Mouse (Mus musculus) embryonic facial prominence, embryonic 13.5 days (tissue): ENCODE measurements around the gene Gm10382. TPM values are rescaled to one million over a fixed set of nuclear protein-coding genes. Genes with fewer than 3 reads are reported as not detected.

Source experiments
- ATAC-seq: fragments of 200-750 bp; cut with Nextera tagmentation; 2 replicates; pipeline ENCODE4 v1.8.0; 2017; ENCODE audit warnings: low read depth; ENCODE audit not compliant: insufficient number of reproducible peaks, insufficient read depth, low FRiP score, low TSS enrichment
- H3K27ac ChIP-seq: fragments of 300-500 bp; sonication (generic); 2 replicates; pipeline ENCODE4 v1.5.1; 2015; ENCODE audit warnings: moderate library complexity, mild to moderate bottlenecking, inconsistent platforms
- H3K27me3 ChIP-seq: fragments of 300-500 bp; sonication (generic); 2 replicates; pipeline ENCODE4 v1.6.1; 2015; ENCODE audit warnings: mild to moderate bottlenecking, inconsistent platforms
- H3K36me3 ChIP-seq: fragments of 300-500 bp; sonication (generic); 2 replicates; pipeline ENCODE4 v1.6.1; 2015; ENCODE audit warnings: mild to moderate bottlenecking, inconsistent platforms
- H3K4me1 ChIP-seq: fragments of 300-500 bp; sonication (generic); 2 replicates; pipeline ENCODE4 v1.6.1; 2015; ENCODE audit warnings: inconsistent platforms
- H3K4me2 ChIP-seq: fragments of 300-500 bp; sonication (generic); 2 replicates; pipeline ENCODE4 v1.6.1; 2015; ENCODE audit warnings: moderate library complexity, mild to moderate bottlenecking, inconsistent platforms
- H3K4me3 ChIP-seq: fragments of 300-500 bp; sonication (generic); 2 replicates; pipeline ENCODE4 v1.5.1; 2015; ENCODE audit warnings: mild to moderate bottlenecking, inconsistent platforms
- H3K9ac ChIP-seq: fragments of 300-500 bp; sonication (generic); 2 replicates; pipeline ENCODE4 v1.6.1; 2015; ENCODE audit warnings: mild to moderate bottlenecking, inconsistent platforms
- H3K9me3 ChIP-seq: fragments of 300-500 bp; sonication (generic); 2 replicates; pipeline ENCODE4 v1.6.1; 2016; ENCODE audit warnings: inconsistent platforms
- WGBS: fragments of 180-500 bp; shearing (Covaris S2); methylation state at CpG from one replicate; pipeline ENCODE4 v1.1.7; 2015; ENCODE audit warnings: mixed read lengths; 5-methylcytosine and 5-hydroxymethylcytosine counted together
- polyA plus RNA-seq: library from polyadenylated mRNA; unstranded; fragments of >200 nt; fragmentation: Nextera tagmentation; extraction: Ambion mirVana; gene quantifications from 2 replicates; pipeline ENCODE4 v1.2.1, GENCODE M21; 2015

The Gm10382 gene
- polyA plus RNA-seq: 0.29 and 0.34 TPM in 2 replicates

GRCm38 (mm10) chr5:125389131-125389578, at the start of gene Gm10382:
TSS of gene Gm10382 (plus strand) at chr5:125389322.
- H3K9me3 ChIP-seq: no peaks in the 10 kb centered on the region
- peaks cover 45% of the 10 kb centered on the region for H3K4me1 ChIP-seq
- H3K4me2 ChIP-seq: peak within 1 kb of the TSS; percentile 95
- under 1% methylated on average over 39 of the region's 41 CpGs for WGBS
- peak within 1 kb of the TSS; percentile 94 for H3K27ac ChIP-seq
- peaks cover 18% of the 10 kb centered on the region for H3K36me3 ChIP-seq
- H3K9ac ChIP-seq: peak within 1 kb of the TSS; percentile 100
- no peaks in the 10 kb centered on the region for H3K27me3 ChIP-seq
- H3K4me3 ChIP-seq: peak within 1 kb of the TSS; percentile 100
- ATAC-seq: 0 out of 2 replicates have a peak, but pooled peaks have one; percentile 3

GRCm38 (mm10) chr5:125339851-125340531, 49.1 kb upstream of the Gm10382 start:
- H3K4me3 ChIP-seq: peak overlapping the region; percentile 66
- H3K27ac ChIP-seq: peak overlapping the region; percentile 78
- WGBS: 2% methylated on average over 25 of the region's 25 CpGs
- H3K36me3 ChIP-seq: no peaks in the 10 kb centered on the region
- H3K27me3 ChIP-seq: no peaks in the 10 kb centered on the region
- H3K9me3 ChIP-seq: no peaks in the 10 kb centered on the region
- H3K4me2 ChIP-seq: peak overlapping the region; percentile 98
- peaks cover 25% of the 10 kb centered on the region for H3K4me1 ChIP-seq
- H3K9ac ChIP-seq: peak overlapping the region; percentile 77
- ATAC-seq: no peak

DNA sequence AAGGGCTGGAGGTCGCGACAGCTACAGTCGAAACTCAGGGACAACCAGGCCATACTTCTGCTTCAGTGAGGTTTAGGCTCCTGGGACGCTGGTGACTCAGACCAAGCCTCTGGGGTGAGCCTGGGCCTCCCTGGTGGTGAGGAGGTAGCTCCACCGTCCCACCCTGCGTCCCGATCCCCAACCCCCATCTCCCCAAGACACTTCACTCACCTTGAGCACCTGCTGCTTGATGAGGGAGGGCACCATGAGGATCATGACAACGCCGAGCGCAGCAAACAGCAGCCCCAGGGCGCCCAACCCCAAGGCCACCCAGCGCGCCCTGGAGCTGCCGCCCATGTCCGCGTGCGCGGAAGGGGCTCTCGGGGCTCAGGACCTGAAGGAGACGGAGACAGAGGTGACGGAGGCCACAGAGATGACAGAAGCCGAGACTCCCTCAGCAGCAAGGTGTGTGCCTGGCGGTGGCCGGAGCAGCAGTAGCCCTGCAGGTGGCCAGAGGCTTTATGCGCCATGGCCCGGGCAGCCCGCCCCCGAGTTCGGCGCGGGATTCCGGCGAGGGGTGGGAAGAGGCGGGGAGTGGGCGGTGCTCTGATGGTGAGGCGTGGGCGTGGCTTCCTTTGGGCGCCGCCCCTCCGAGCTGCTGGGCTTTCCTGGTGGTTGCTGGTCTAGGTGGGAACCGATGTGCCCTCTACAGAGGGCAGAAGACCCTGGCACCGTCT, 48.4 kb upstream of the Gm10382 start, which contains the start of gene Scarb1:
TSS of gene Scarb1 (minus strand) at position 548 of the 716 bp plus-strand sequence.
- WGBS: under 1% methylated on average over 42 of the region's 42 CpGs
- peak; percentile 68 for ATAC-seq
- Histone ChIP-seq H3K9ac (peak within 1 kb of the TSS; percentile 77), H3K4me2 (peak within 1 kb of the TSS; percentile 98), H3K4me3 (peak within 1 kb of the TSS; percentile 66), H3K36me3 (no peaks in the 10 kb centered on the region), H3K4me1 (peaks cover 25% of the 10 kb centered on the region), H3K9me3 (no peaks in the 10 kb centered on the region), H3K27ac (peak within 1 kb of the TSS; percentile 34), H3K27me3 (no peaks in the 10 kb centered on the region)

DNA sequence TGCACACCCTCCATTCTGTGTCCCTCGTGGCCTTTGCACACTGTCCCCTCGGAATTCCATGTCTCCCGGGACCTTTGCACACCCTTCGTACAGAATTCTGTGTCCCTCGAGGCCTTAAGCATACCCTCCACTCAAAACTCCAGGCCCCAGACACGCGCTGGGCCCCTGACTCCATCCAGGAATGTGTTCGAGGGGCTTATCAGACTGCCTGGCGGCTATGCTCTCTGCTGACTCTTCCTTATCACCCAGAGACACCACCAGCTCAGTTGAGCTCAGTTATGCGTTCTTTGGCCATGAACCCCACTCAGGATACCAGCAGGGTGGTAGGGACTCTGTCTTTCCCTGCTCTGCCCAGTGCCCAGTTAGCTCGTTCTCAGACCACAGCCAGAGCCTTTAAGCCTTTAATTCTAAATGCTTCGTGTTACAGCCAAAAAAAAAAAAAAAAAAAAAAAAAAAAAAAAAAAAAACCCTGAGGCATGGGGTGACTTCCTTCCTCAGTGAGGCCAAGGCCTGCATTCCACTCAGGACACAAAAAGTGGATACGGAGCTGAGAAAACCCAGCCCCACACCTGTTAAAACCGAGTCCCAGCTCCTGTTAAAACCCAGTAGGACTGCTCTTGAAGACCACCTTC, 47.5 kb upstream of the Gm10382 start:
- WGBS: 44% methylated on average over 14 of the region's 14 CpGs
- H3K4me2 ChIP-seq: peak overlapping the region; percentile 98
- no peak overlapping the region for H3K27ac ChIP-seq
- peaks cover 25% of the 10 kb centered on the region for H3K4me1 ChIP-seq
- H3K27me3 ChIP-seq: no peaks in the 10 kb centered on the region
- no peaks in the 10 kb centered on the region for H3K9me3 ChIP-seq
- peak overlapping the region; percentile 66 for H3K4me3 ChIP-seq
- no peak for ATAC-seq
- H3K36me3 ChIP-seq: no peaks in the 10 kb centered on the region
- H3K9ac ChIP-seq: peak overlapping the region; percentile 77; the same call in 1 of the 2 replicates

- WGBS: 94% methylated on average over 6 of the region's 6 CpGs
- Histone ChIP-seq H3K27me3 (no peaks in the 10 kb centered on the region), H3K9me3 (no peaks in the 10 kb centered on the region), H3K4me3 (no peak overlapping the region), H3K4me1 (peaks cover 17% of the 10 kb centered on the region), H3K9ac (no peak overlapping the region), H3K4me2 (no peak overlapping the region), H3K27ac (no peak overlapping the region), H3K36me3 (no peaks in the 10 kb centered on the region)
- ATAC-seq: no peak
Measured at GRCm38 (mm10) chr5:125344296-125344695, 44.8 kb upstream of the Gm10382 start.

DNA sequence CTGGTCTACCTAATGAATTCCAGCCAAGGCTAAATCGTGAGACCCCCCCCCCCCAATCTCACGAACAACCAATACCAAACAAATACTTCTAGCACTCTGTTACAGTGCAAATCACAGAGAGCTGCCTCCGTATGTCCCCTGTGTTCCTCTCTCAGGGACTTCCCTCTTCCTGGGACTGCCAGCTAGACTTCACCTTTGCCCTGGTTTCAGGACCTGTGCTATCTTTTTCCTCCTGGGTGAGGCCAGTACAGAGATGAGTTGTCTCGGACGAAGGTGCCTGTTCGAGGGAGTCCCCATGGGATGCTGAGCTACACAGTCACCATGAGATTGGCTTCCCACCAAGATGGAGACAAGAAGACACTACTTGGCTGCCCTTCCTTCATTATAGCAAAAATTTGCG, 41.1 kb upstream of the Gm10382 start:
- Histone ChIP-seq H3K4me3 (no peak overlapping the region), H3K4me2 (no peak overlapping the region), H3K36me3 (no peaks in the 10 kb centered on the region), H3K27me3 (no peaks in the 10 kb centered on the region), H3K27ac (no peak overlapping the region), H3K4me1 (no peaks in the 10 kb centered on the region), H3K9me3 (peaks cover 4% of the 10 kb centered on the region; the same call in 1 of the 2 replicates), H3K9ac (no peak overlapping the region)
- ATAC-seq: no peak
- 66% methylated on average over 7 of the region's 7 CpGs for WGBS

DNA sequence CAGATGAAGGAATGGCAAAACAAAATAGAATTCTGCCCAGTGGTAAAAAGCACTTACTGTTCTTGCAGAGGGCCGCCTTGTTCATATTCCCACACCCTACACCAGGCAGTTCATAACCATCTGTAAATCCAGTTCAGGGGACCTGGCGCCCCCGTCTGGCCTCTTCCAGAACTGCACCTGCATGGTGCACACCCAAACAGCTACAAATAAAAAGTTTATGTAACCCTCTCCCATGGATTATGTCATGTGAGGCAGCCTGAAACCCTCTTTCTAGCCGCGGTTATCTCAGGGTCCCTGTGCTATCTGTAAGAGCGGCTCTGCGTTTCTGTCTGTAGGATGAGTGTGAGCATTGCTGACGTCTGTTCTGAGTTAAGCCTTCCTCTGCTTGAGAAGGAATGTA, 40.6 kb upstream of the Gm10382 start:
- H3K4me2 ChIP-seq: no peak overlapping the region
- H3K27me3 ChIP-seq: no peaks in the 10 kb centered on the region
- no peaks in the 10 kb centered on the region for H3K36me3 ChIP-seq
- no peak for ATAC-seq
- no peak overlapping the region for H3K27ac ChIP-seq
- no peaks in the 10 kb centered on the region for H3K4me1 ChIP-seq
- H3K9ac ChIP-seq: no peak overlapping the region
- H3K9me3 ChIP-seq: peaks cover 6% of the 10 kb centered on the region; the same call in 1 of the 2 replicates
- H3K4me3 ChIP-seq: no peak overlapping the region
- 33% methylated on average over 8 of the region's 8 CpGs for WGBS

DNA sequence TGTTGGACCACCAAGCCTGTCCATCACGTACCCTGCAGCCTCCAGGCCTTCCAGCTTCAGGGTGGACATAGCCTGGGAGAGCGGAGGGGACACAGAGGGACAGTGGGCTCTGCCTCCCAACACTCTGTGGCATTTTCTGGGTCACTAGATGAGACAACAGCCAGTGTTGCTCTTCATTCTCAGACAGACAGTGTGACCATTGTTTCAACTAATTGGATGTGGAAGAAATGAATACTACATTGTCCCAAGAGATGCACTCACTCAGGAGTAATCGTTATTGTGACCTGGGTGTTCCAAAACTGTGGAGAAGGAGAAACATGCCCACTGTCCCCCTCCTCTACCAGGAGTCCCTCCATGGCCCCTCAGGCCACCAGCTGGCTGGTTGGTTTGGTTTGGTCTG, 39.7 kb upstream of the Gm10382 start:
- H3K9me3 ChIP-seq: peaks cover 6% of the 10 kb centered on the region; the same call in 1 of the 2 replicates
- no peaks in the 10 kb centered on the region for H3K36me3 ChIP-seq
- no peak overlapping the region for H3K27ac ChIP-seq
- H3K4me1 ChIP-seq: no peaks in the 10 kb centered on the region
- no peak overlapping the region for H3K4me2 ChIP-seq
- no peak for ATAC-seq
- no peaks in the 10 kb centered on the region for H3K27me3 ChIP-seq
- no peak overlapping the region for H3K9ac ChIP-seq
- 59% methylated on average over 3 of the region's 3 CpGs for WGBS
- no peak overlapping the region for H3K4me3 ChIP-seq

DNA sequence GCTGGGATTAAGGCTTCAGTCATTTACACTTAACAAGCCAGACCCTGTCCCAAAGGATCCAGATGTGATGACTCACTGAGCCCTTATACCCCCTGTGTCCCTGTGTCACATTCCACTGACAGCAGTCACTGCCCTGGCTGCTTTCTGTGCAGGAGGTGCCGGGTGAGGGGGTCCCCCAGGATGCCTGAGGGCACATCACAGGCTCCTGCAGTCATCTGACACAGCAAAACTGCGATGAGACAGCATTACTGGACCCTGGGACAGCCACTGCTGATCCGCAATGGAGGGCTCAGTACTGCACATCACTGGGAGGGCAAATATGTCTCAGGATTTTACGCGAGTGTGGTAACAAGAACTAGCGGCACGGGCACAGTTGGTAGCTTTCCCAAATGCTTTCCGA, 38.1 kb upstream of the Gm10382 start:
- H3K27ac ChIP-seq: no peak overlapping the region
- peaks cover 6% of the 10 kb centered on the region; the same call in 1 of the 2 replicates for H3K9me3 ChIP-seq
- H3K27me3 ChIP-seq: no peaks in the 10 kb centered on the region
- no peaks in the 10 kb centered on the region for H3K36me3 ChIP-seq
- peaks cover 16% of the 10 kb centered on the region for H3K4me1 ChIP-seq
- H3K4me3 ChIP-seq: no peak overlapping the region
- 64% methylated on average over 8 of the region's 8 CpGs for WGBS
- no peak for ATAC-seq
- no peak overlapping the region for H3K4me2 ChIP-seq
- H3K9ac ChIP-seq: no peak overlapping the region

GRCm38 (mm10) chr5:125351939-125352338, 37.2 kb upstream of the Gm10382 start:
- peaks cover 6% of the 10 kb centered on the region; the same call in 1 of the 2 replicates for H3K9me3 ChIP-seq
- no peak overlapping the region for H3K4me2 ChIP-seq
- no peak overlapping the region for H3K9ac ChIP-seq
- no peaks in the 10 kb centered on the region for H3K27me3 ChIP-seq
- no peak for ATAC-seq
- no peak overlapping the region for H3K27ac ChIP-seq
- H3K4me1 ChIP-seq: peaks cover 18% of the 10 kb centered on the region
- no peaks in the 10 kb centered on the region for H3K36me3 ChIP-seq
- WGBS: 96% methylated on average over 5 of the region's 5 CpGs
- no peak overlapping the region for H3K4me3 ChIP-seq

DNA sequence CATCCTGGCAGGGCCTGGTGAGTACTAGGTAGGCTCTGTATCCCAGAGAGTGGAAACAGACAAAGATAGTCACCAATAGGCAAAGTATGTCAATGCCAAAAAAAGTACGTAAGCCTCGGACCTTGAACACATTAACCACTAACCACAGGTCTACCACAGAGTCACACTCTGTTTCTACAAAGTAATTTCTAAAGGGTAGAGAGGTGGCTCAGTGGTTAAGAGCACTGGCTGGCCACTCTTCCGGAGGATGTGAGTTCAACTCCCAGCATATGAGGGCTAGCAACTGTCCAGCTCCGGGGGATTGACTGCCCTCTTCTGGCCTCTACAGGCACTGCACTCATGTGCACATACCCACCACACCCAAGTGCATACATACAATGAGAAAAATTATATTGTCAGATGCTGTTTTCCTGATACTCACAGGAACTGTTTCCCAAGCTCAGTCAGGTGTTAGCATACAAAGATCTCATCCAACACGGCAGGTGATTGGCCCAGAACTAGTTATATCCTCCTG, 36.3 kb upstream of the Gm10382 start:
- no peaks in the 10 kb centered on the region for H3K36me3 ChIP-seq
- H3K9me3 ChIP-seq: peaks cover 6% of the 10 kb centered on the region; the same call in 1 of the 2 replicates
- H3K4me2 ChIP-seq: no peak overlapping the region
- H3K4me3 ChIP-seq: no peak overlapping the region
- no peak overlapping the region for H3K9ac ChIP-seq
- WGBS: 94% methylated on average over 5 of the region's 5 CpGs
- peaks cover 18% of the 10 kb centered on the region for H3K4me1 ChIP-seq
- no peak overlapping the region for H3K27ac ChIP-seq
- ATAC-seq: no peak
- H3K27me3 ChIP-seq: no peaks in the 10 kb centered on the region
